Mouse (Mus musculus) ES-E14 (cell line): ENCODE measurements around the gene Ngp. TPM values are rescaled to one million over a fixed set of nuclear protein-coding genes. Genes with fewer than 3 reads are reported as not detected.

Source experiments
- DNase-seq: peaks from one replicate; pipeline ENCODE4 v3.0.0-alpha.2; 2013; ENCODE audit warnings: low read depth, low spot score
- H3K27ac ChIP-seq: 2 replicates; pipeline ENCODE4 v1.5.1; 2012; ENCODE audit warnings: low read depth, mild to moderate bottlenecking, low read length, moderate library complexity, mixed read lengths; ENCODE audit not compliant: poor library complexity, insufficient read depth, severe bottlenecking
- H3K36me3 ChIP-seq: 2 replicates; pipeline ENCODE4 v1.6.1; 2012; ENCODE audit warnings: mild to moderate bottlenecking, low read length, moderate library complexity, mixed read lengths; ENCODE audit not compliant: control insufficient read depth, poor library complexity, insufficient read depth, severe bottlenecking
- H3K4me1 ChIP-seq, 2 experiments: fragments of 150-350 bp in 1 of 2; sonication (generic) in 1 of 2; 2 replicates each; pipeline ENCODE4 v1.6.1; 2012; ENCODE audit warnings: low read length in 2 of 2, mild to moderate bottlenecking in 1 of 2, mixed read lengths in 1 of 2; ENCODE audit not compliant: control insufficient read depth in 2 of 2, insufficient read depth in 2 of 2, poor library complexity in 1 of 2
- H3K4me3 ChIP-seq, 2 experiments: fragments of 150-350 bp in 1 of 2; sonication (generic) in 1 of 2; 2 replicates each; pipeline ENCODE4 v1.5.1; 2012; ENCODE audit warnings: low read length in 2 of 2, low read depth in 1 of 2, mild to moderate bottlenecking in 1 of 2, mixed read lengths in 1 of 2; ENCODE audit not compliant: insufficient read depth in 1 of 2, poor library complexity in 1 of 2, severe bottlenecking in 1 of 2
- H3K9ac ChIP-seq: 2 replicates; pipeline ENCODE4 v1.6.1; 2012; ENCODE audit warnings: low read depth, mild to moderate bottlenecking, low read length, mixed read lengths; ENCODE audit not compliant: poor library complexity, insufficient read depth, severe bottlenecking
- H3K9me3 ChIP-seq: fragments of 150-350 bp; sonication (generic); 2 replicates; pipeline ENCODE4 v1.6.1; 2012; ENCODE audit warnings: low read depth, mild to moderate bottlenecking, low read length; ENCODE audit not compliant: control insufficient read depth, insufficient read depth
- CHD2 ChIP-seq: IDR thresholded peaks from 2 replicates; pipeline ENCODE4 v1.6.1; 2014; ENCODE audit warnings: mild to moderate bottlenecking, low read depth, low read length, inconsistent platforms
- HCFC1 ChIP-seq: IDR thresholded peaks from 2 replicates; pipeline ENCODE4 v1.6.1; 2012; ENCODE audit warnings: low read length, inconsistent platforms, borderline replicate concordance; ENCODE audit not compliant: insufficient read depth
- MAFK ChIP-seq: IDR thresholded peaks from 2 replicates; pipeline ENCODE4 v1.6.1; 2014; ENCODE audit warnings: mild to moderate bottlenecking, low read depth, low read length, inconsistent platforms; ENCODE audit not compliant: insufficient read depth
- ZC3H11A ChIP-seq: IDR thresholded peaks from 2 replicates; pipeline ENCODE4 v1.6.1; 2012; ENCODE audit warnings: low read depth, mild to moderate bottlenecking, inconsistent platforms, low read length, borderline replicate concordance
- ZNF384 ChIP-seq: IDR thresholded peaks from 2 replicates; pipeline ENCODE4 v1.6.1; 2012; ENCODE audit warnings: low read depth, low read length, inconsistent platforms
- in situ Hi-C, 2 experiments: fragments of 600-800 bp; cut with MboI; formaldehyde crosslinking; loops; one replicate each; pipeline ENCODE4 v1.15.1; 2025; ENCODE audit warnings: low sequenced_read_pairs in 2 of 2, inconsistent platforms in 1 of 2; ENCODE audit not compliant: unreplicated experiment in 2 of 2
- total RNA-seq: library from RNA; depleted of rRNA; stranded (reverse); fragments of 300-350 nt; gene quantifications from 2 replicates; pipeline ENCODE4 v1.2.3, GENCODE M21; 2012

Ngp gene
- total RNA-seq, 1 experiment, result not detected

DNA sequence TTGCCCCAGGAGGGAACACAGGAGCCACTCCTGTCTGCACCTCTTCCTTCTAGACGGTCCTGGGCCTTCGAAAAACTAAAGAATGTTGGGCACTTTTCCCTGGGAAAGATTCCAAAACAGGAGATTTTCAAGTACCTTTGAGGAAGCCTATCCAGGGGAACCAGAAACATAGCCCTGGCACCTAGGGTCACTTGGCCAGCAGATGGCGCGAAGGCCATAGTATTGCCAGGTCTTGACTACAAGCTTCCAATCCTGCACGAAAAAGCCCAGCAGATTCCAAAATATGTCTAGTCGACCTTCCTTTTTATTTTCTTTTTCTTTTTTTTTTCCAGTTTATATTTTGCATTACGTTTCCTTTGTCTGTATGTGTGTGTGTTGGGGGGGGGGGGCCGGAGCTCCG lies 5.8 kb upstream of the Ngp start:
- Histone ChIP-seq H3K4me1 (no peaks in the 10 kb centered on the region; a peak in 1 of 4 replicates), H3K36me3 (no peaks in the 10 kb centered on the region), H3K27ac (no peak overlapping the region), H3K9ac (no peak overlapping the region), H3K9me3 (no peaks in the 10 kb centered on the region), H3K4me3 (no peak overlapping the region)
- no peak for DNase-seq
- in situ Hi-C loops, result no loop called here
- TF ChIP-seq CHD2 (no peak), ZC3H11A (no peak), HCFC1 (no peak), MAFK (no peak), ZNF384 (no peak)

DNA sequence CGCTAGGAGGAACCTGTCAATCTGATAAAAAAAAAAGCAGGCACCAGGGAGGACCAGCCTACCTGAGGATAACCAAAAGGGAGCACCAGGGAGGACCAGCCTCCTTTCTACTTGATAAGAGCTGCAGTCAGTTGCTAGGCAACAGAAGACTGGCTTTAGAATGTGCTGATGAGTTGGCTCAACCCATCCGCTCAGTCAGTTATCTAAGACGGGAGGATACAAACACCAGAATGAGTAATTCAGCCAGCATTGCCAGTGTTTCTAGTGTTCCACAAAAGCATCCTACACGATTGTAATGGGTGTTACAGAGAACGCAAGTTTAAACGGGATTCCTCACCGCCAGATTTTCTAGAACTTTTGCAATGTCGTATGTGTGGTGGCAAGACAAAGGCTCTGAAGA lies 11.7 kb downstream of the Ngp start:
- H3K36me3 ChIP-seq, result no peaks in the 10 kb centered on the region; the same call in 1 of the 2 replicates
- H3K4me1 ChIP-seq, result no peaks in the 10 kb centered on the region
- H3K9me3 ChIP-seq, result no peaks in the 10 kb centered on the region
- H3K4me3 ChIP-seq, result no peak overlapping the region
- in situ Hi-C loops, result no loop called here
- no peak overlapping the region for H3K27ac ChIP-seq
- no peak overlapping the region for H3K9ac ChIP-seq
- DNase-seq, result no peak
- TF ChIP-seq HCFC1 (no peak), MAFK (no peak), ZNF384 (no peak), CHD2 (no peak), ZC3H11A (no peak)

- H3K9me3 ChIP-seq, result no peaks in the 10 kb centered on the region
- H3K9ac ChIP-seq, result no peak overlapping the region
- TF ChIP-seq ZNF384, result no peak
- TF ChIP-seq HCFC1, result no peak
- TF ChIP-seq CHD2, result no peak
- no peak for TF ChIP-seq ZC3H11A
- TF ChIP-seq MAFK, result no peak
- in situ Hi-C loops, result no loop called here
- H3K36me3 ChIP-seq, result no peaks in the 10 kb centered on the region; the same call in 1 of the 2 replicates
- no peak for DNase-seq
- H3K4me1 ChIP-seq, result no peaks in the 10 kb centered on the region
- H3K4me3 ChIP-seq, result no peak overlapping the region
- no peak overlapping the region for H3K27ac ChIP-seq
Measured at GRCm38 (mm10) chr9:110433045-110433444, 13.5 kb downstream of the Ngp start.

DNA sequence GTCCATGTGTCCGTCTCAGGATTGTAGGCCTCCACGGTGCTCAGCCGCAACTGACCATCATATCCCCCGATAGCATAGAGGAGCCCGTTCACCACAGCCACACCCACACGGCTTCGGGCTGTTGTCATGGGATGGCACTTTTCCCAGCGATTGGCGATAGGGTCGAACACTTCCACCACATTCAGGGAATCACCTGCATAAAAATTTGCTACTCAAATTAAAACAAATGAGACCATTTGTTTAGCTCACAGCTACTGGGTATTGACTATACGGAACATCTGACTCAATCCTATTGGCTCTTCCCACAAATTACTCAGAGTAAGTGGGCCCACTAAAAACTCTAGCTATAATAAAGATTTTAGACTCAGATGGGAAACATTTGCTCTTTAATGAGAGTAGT lies 16.5 kb downstream of the Ngp start:
- Histone ChIP-seq H3K4me3 (no peak overlapping the region), H3K9me3 (no peaks in the 10 kb centered on the region), H3K4me1 (no peaks in the 10 kb centered on the region), H3K36me3 (no peaks in the 10 kb centered on the region; the same call in 1 of the 2 replicates), H3K9ac (no peak overlapping the region), H3K27ac (no peak overlapping the region)
- in situ Hi-C loops, result no loop called here
- TF ChIP-seq CHD2 (no peak), ZNF384 (no peak), HCFC1 (no peak), ZC3H11A (no peak), MAFK (no peak)
- no peak for DNase-seq

GRCm38 (mm10) chr9:110440049-110440448 lies 20.5 kb downstream of the Ngp start:
- no peaks in the 10 kb centered on the region for H3K9me3 ChIP-seq
- TF ChIP-seq ZC3H11A (no peak), ZNF384 (no peak), MAFK (no peak), HCFC1 (no peak), CHD2 (no peak)
- in situ Hi-C loops, result no loop called here

More at GRCm38 (mm10) chr9:110440049-110440448, 20.5 kb downstream of the Ngp start:
- H3K27ac ChIP-seq, result no peak overlapping the region
- DNase-seq, result no peak
- no peaks in the 10 kb centered on the region; the same call in 1 of the 2 replicates for H3K36me3 ChIP-seq
- no peak overlapping the region for H3K4me3 ChIP-seq
- no peaks in the 10 kb centered on the region for H3K4me1 ChIP-seq
- H3K9ac ChIP-seq, result no peak overlapping the region
